Mouse (Mus musculus) lung, postnatal 0 days (tissue): ENCODE data around the gene Med13l. TPM values are rescaled to one million over a fixed set of nuclear protein-coding genes. Genes with fewer than 3 reads are reported as not detected.

Source experiments
- ATAC-seq: fragments of 200-750 bp; cut with Nextera tagmentation; 2 replicates; pipeline ENCODE4 v1.8.0; 2017; ENCODE audit warnings: moderate library complexity
- DNase-seq: peaks from one replicate; pipeline ENCODE4 v3.0.0-alpha.2; 2016; ENCODE audit warnings: low spot score
- H3K27ac ChIP-seq: fragments of 300-500 bp; sonication (generic); 2 replicates; pipeline ENCODE4 v1.5.1; 2014; ENCODE audit warnings: antibody characterized with exemption, mild to moderate bottlenecking, low read length, mixed read lengths
- H3K27me3 ChIP-seq: fragments of 300-500 bp; sonication (generic); replicated peaks from 2 replicates; pipeline ENCODE4 v1.6.1; 2014; ENCODE audit warnings: low read length, mixed read lengths; ENCODE audit not compliant: insufficient read depth
- H3K36me3 ChIP-seq: fragments of 300-500 bp; sonication (generic); 2 replicates; pipeline ENCODE4 v1.6.1; 2014; ENCODE audit warnings: low read length, mixed read lengths; ENCODE audit not compliant: insufficient read depth
- H3K4me1 ChIP-seq: fragments of 300-500 bp; sonication (generic); 2 replicates; pipeline ENCODE4 v1.6.1; 2014; ENCODE audit warnings: antibody characterized with exemption, low read depth, low read length, mixed read lengths; ENCODE audit not compliant: insufficient read depth
- H3K4me2 ChIP-seq: fragments of 300-500 bp; sonication (generic); replicated peaks from 2 replicates; pipeline ENCODE4 v1.6.1; 2014; ENCODE audit warnings: low read depth, mild to moderate bottlenecking, low read length, moderate library complexity, mixed read lengths
- H3K4me3 ChIP-seq: fragments of 300-500 bp; sonication (generic); 2 replicates; pipeline ENCODE4 v1.5.1; 2014; ENCODE audit warnings: low read depth, low read length
- H3K9ac ChIP-seq: fragments of 300-500 bp; sonication (generic); replicated peaks from 2 replicates; pipeline ENCODE4 v1.6.1; 2014; ENCODE audit warnings: low read depth, mild to moderate bottlenecking
- H3K9me3 ChIP-seq: fragments of 300-500 bp; sonication (generic); 2 replicates; pipeline ENCODE4 v1.6.1; 2016; ENCODE audit warnings: low read length, mixed read lengths
- CTCF ChIP-seq: IDR thresholded peaks from 2 replicates; pipeline ENCODE4 v1.5.1; 2016; ENCODE audit warnings: antibody characterized with exemption, mild to moderate bottlenecking
- EP300 ChIP-seq: IDR thresholded peaks from 2 replicates; pipeline ENCODE4 v1.6.1; 2016; ENCODE audit warnings: antibody characterized with exemption, mild to moderate bottlenecking, control low read depth
- WGBS: fragments of 180-500 bp; shearing (Covaris S2); extraction: QIAGEN DNeasy Blood & Tissue Kit; methylation state at CpG from one replicate; pipeline ENCODE4 v1.1.7; 2014; 5-methylcytosine and 5-hydroxymethylcytosine counted together
- polyA plus RNA-seq: library from polyadenylated mRNA; unstranded; fragments of >200 nt; fragmentation: Nextera tagmentation; extraction: Ambion mirVana; gene quantifications from 2 replicates; pipeline ENCODE4 v1.2.1, GENCODE M21; 2015

The Med13l gene
- polyA plus RNA-seq, 1 experiment from 2014 or later, result 10.1 TPM

- TF ChIP-seq EP300, result no peak
- TF ChIP-seq CTCF, result no peak
- H3K27ac ChIP-seq, result no peak overlapping the region
- no peak overlapping the region for H3K4me2 ChIP-seq
- H3K36me3 ChIP-seq, result no peaks in the 10 kb centered on the region
- H3K4me3 ChIP-seq, result no peak overlapping the region
- H3K9me3 ChIP-seq, result no peaks in the 10 kb centered on the region
- WGBS, result 75% methylated on average over 8 of the region's 8 CpGs
- peaks cover 9% of the 10 kb centered on the region for H3K4me1 ChIP-seq
- DNase-seq (no peak), ATAC-seq (no peak)
- H3K27me3 ChIP-seq, result no peaks in the 10 kb centered on the region
- H3K9ac ChIP-seq, result no peak overlapping the region
These were observed 115.9 kb downstream of the Med13l start for GRCm38 (mm10) chr5:118676151-118676918.

- TF ChIP-seq CTCF (no peak), EP300 (no peak)
- no peak overlapping the region for H3K9ac ChIP-seq
- no peaks in the 10 kb centered on the region for H3K9me3 ChIP-seq
- ATAC-seq (no peak), DNase-seq (no peak)
- 70% methylated on average over 9 of the region's 9 CpGs for WGBS
- no peaks in the 10 kb centered on the region for H3K27me3 ChIP-seq
- H3K4me2 ChIP-seq, result no peak overlapping the region
- H3K4me3 ChIP-seq, result no peak overlapping the region
- H3K4me1 ChIP-seq, result peaks cover 4% of the 10 kb centered on the region; the same call in 1 of the 2 replicates
- H3K36me3 ChIP-seq, result no peaks in the 10 kb centered on the region
- no peak overlapping the region for H3K27ac ChIP-seq
These were observed 118.9 kb downstream of the Med13l start for GRCm38 (mm10) chr5:118679283-118679835.

GRCm38 (mm10) chr5:118680853-118681252 is 120.4 kb downstream of the Med13l start:
- TF ChIP-seq CTCF (no peak), EP300 (no peak)
- no peak overlapping the region for H3K4me2 ChIP-seq
- DNase-seq, result no peak
- H3K27ac ChIP-seq, result no peak overlapping the region
- H3K4me3 ChIP-seq, result no peak overlapping the region
- H3K36me3 ChIP-seq, result no peaks in the 10 kb centered on the region
- H3K9me3 ChIP-seq, result no peaks in the 10 kb centered on the region
- no peaks in the 10 kb centered on the region for H3K4me1 ChIP-seq
- ATAC-seq, result no peak
- 83% methylated on average over 13 of the region's 13 CpGs for WGBS
- no peak overlapping the region for H3K9ac ChIP-seq
- H3K27me3 ChIP-seq, result 0 out of 2 replicates have a peak, but pooled peaks cover 2% of the 10 kb centered on the region

- Histone ChIP-seq H3K4me3 (no peak overlapping the region), H3K27ac (no peak overlapping the region), H3K4me1 (no peaks in the 10 kb centered on the region), H3K9ac (no peak overlapping the region), H3K9me3 (no peaks in the 10 kb centered on the region), H3K4me2 (no peak overlapping the region), H3K27me3 (0 out of 2 replicates have a peak, but pooled peaks cover 2% of the 10 kb centered on the region), H3K36me3 (no peaks in the 10 kb centered on the region)
- no peak for DNase-seq
- 95% methylated on average over 6 of the region's 6 CpGs for WGBS
- ATAC-seq, result no peak
- TF ChIP-seq EP300 (no peak), CTCF (no peak)
These were observed 121.5 kb downstream of the Med13l start for GRCm38 (mm10) chr5:118682007-118682406.

GRCm38 (mm10) chr5:118685145-118685544 is 124.7 kb downstream of the Med13l start:
- no peak overlapping the region for H3K9ac ChIP-seq
- ATAC-seq, result no peak

DNA sequence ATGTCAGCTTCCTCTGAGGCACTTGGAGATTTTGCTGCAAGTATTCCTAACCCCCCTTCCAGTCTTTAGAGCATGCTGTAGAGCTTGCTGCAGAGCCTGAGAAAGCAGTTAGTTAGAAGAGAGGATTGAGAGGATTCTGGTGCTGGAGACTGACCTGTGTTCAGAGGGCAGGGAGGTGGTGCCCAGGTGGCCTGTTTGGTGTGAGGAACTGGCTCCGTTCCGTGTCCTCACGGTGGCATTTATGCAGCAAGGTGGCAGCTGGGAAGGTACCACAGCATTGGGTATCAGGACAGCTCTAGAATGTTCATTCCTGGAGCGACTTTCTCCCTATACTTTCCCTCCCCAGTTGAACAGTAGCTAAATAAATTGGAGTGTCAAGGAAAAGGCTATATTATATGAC is 125.5 kb downstream of the Med13l start:
- ATAC-seq, result no peak
- Histone ChIP-seq H3K9ac (no peak overlapping the region), H3K9me3 (no peaks in the 10 kb centered on the region), H3K36me3 (no peaks in the 10 kb centered on the region), H3K27me3 (0 out of 2 replicates have a peak, but pooled peaks cover 2% of the 10 kb centered on the region), H3K27ac (no peak overlapping the region), H3K4me2 (no peak overlapping the region), H3K4me3 (no peak overlapping the region), H3K4me1 (no peaks in the 10 kb centered on the region)
- TF ChIP-seq CTCF (no peak), EP300 (no peak)
- WGBS, result 91% methylated on average over 4 of the region's 4 CpGs
- no peak for DNase-seq

More at GRCm38 (mm10) chr5:118685145-118685544, 124.7 kb downstream of the Med13l start:
- whole genome bisulfite sequencing, result 80% methylated on average over 8 of the region's 8 CpGs
- no peak overlapping the region for H3K4me3 ChIP-seq
- no peaks in the 10 kb centered on the region for H3K36me3 ChIP-seq
- no peaks in the 10 kb centered on the region for H3K4me1 ChIP-seq
- H3K9me3 ChIP-seq, result no peaks in the 10 kb centered on the region
- H3K27ac ChIP-seq, result no peak overlapping the region
- DNase-seq, result no peak
- H3K27me3 ChIP-seq, result 0 out of 2 replicates have a peak, but pooled peaks cover 2% of the 10 kb centered on the region
- TF ChIP-seq CTCF (no peak), EP300 (no peak)
- H3K4me2 ChIP-seq, result no peak overlapping the region
